Mouse (Mus musculus) layer of hippocampus, postnatal 36 days (tissue): Measurements from ENCODE around the gene Hlcs. TPM values are rescaled to one million over a fixed set of nuclear protein-coding genes. Genes with fewer than 3 reads are reported as not detected.

ENCODE experiments used
- DNase-seq, 2 experiments: peaks; one replicate each; pipeline ENCODE4 v3.0.0; 2022
- total RNA-seq, 2 experiments: library from RNA; stranded (reverse); gene quantifications; 2 replicates each; pipeline ENCODE4 v1.2.3; 2021

Gene Hlcs
- total RNA-seq, 2 experiments from 2014 or later, result 12.8 to 13.0 TPM

DNA sequence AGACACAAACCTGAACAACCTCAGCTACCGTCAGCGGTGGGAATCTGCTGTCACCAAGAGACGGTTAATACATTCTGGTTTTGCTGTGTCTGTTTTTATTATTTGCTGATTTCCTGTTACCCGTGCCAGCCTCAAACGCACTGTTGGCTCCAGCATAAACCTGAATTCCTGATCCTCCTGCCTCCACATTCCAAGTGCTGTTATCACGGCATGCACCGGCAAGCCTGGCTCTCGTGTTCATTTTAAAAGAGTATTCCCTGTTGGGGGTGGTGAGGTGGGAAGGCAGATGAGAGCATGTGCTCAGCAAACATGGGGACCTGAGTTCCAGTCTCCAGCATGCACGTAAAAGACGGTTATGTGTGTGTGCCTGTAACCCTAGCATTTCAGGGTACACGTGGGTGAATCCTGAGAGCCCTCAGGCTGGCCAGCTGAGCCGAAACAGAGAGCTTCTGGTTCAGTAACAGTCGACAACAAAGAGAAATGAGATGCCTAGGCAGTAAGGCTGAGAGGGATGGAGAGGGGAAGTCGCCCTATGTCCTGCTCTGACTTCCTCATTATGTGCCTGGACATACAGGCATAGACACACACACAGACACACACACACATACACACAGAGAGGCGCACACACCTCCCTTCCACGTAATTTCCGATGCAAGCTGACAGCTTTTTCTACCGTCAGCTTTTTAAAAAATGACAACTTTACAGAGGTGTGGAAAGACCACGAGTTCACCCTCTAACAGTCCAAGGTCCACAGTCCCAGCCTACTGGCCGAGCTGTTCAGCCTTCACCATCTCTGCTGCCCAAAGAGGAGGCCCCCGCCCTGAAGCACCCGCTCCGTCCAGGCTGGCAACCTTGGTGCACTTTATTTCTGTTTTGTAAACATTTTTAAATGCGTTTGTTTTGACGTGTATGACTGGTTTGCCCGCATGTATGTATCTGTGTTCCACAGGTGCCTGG is 107.6 kb downstream of the Hlcs start:
- DNase-seq, result no peak

DNA sequence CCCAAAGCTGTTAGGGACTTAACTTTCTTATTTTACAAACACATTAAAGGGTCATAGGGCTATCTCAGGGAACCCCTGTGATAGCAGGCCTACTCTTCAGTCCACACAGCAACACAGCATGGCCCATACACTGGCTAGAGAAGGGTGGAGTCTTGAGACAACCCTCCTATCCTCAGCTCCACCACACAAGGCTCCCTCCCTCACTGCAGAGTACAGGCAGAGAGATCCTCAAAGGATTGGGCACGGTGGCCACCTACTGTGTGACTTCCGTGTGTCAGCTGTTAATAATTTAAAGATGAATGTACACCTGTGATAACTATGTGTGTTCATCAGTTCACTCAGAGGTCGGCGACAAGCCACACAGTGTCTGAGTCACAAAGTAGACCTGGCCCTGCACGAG is 112.0 kb downstream of the Hlcs start:
- no peak for DNase-seq

DNA sequence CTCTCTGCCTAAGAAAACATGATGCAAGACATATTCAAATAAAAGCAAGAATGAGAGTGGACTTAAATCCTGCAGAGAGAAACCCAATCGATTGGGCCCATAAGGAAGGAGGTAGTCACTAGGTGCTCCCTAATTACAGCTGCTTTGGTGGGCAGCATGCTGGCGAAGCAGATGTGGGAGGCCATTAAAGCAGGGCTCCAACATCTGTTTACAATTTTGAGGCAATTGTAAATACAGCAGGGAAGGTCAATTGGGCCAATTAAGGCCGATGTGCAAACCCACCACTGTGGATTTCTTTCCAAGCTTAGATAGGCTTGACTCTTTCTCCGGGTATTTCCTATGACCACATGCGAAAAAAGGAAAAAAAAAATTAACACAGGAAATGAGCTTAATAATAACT is 117.5 kb downstream of the Hlcs start:
- no peak for DNase-seq

DNA sequence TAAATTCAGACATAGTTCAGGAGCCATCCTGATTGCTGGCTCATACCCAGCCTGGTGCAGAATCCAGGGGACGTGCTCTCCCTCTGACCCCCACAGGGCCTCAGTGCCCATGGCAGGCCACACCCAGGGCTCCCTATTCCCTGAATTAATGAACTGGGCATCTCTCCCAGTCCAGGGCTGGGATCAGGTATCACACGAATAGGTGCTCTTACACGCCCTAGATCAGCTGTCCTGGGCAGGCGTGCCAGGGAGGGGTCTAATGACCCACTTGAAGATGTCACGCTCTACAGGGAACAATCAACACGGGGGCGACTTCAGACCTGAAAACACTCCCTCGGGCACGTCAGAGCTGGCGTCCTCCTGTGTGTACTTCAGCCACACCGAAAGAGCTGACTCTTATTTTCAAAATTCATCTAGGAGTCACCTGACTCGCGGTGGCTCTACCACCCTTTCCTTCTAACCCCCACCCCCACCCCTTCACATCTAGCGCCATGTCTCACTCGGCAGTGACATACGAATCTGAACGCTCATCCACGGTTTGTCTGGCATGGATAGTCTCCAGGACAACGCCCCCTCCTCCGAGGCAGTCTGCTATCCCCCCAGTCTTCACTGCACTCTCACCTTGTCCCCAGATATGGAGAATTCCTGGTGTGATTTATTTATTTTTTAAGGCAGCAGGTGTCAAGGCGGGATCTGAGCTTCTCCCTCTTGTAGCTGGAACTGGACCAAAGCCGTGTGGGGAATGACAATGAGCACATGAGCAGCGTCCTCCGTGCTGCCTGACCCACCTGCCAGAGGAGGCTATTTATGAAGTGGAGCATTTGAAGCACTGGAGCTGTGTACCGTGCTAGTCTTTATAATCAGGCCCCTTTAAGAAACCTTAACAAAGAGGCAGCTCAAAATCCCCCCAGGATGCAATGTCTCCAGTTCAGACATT is 121.7 kb downstream of the Hlcs start:
- DNase-seq, result no peak

DNA sequence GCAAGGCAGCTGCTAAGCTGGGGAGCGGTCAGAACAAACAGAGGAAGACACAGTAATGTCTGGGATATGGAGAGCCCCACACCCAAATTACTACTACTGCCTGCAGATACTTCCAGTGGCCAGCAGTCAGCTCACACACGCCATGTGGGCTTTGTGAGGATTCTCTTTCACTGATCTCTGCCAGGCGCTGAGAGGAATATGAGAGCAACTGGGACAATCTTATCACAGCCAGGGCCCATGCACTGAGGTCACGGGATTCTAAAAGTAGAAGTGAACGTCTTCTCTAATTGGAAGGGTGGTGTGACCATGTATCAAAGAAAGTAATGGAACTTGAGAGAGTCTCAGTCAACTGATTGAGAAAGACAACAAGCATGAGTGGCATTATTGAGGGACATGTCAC is 123.1 kb downstream of the Hlcs start:
- DNase-seq, result no peak

DNA sequence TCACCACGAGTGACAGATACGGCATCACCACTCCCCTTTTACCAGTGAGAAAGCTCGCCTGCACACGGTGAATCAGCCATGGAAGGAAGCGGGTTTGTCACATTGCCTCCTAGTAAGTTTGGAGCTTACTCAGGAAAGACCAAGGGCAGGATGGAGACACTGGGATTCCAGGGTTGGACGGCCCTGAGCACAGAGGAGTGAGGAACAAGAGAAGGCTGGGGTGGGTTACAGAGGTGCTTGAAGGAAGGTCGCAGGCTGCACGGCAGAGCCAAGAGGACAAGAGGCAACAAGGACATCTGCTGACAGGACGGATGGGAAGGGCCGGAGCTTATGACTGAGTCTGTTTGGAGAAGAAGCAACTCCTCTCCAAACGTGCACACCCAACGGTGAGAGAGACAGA is 126.8 kb downstream of the Hlcs start:
- no peak for DNase-seq

DNA sequence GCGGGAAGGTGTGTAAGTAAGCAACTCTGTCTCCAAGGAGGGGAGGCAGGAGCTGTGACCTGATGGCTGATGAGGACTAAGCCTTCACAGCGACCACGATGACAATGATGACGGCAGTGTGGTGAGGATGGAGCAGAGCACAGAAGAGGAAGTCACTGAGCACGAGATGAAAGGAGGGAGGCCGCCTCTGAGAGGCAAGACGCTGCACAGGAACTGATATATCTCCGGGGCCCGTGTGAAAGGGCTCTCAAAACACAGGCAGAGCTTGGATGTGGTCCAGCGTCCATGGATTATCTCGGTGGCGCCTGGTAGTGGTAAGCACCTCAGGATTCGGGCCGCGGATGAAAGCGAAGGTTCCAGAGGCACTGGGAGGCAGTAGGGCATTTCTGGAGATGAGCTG is 127.9 kb downstream of the Hlcs start:
- no peak for DNase-seq

DNA sequence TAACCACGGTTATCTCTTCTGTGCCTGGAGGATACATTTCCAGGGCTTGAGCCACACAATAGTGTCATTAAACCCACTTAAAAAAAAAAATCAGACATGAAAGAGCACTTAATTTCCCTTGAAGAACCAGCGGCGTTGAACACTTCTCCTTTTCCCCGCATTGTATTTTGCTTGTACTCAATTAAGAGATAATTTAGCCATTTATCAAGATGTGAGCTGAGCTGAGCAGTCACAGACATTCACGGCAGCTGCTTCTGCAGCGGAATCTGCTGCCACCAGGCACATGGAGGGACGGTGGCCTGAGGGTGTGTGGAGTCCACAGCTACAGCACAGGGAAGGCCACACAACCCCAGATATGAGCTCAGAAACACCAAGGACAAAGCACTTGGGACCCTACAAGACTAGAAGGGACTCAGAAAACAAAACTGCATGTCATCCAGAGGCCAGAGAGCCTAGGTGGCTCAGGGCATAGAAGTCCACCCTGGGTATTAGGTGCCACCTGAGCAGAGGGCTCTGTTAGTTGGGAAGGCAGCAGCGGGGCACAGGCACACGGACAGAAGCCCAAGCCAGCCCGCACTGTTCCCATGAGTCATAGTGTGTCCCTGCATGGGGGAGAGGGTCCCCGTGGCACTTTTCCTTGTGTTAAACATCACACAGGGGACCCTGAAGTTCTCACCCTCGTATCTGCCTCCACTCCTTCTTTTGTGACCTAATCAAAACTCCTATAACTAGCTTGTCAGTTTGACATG is 133.1 kb downstream of the Hlcs start:
- DNase-seq, result no peak

DNA sequence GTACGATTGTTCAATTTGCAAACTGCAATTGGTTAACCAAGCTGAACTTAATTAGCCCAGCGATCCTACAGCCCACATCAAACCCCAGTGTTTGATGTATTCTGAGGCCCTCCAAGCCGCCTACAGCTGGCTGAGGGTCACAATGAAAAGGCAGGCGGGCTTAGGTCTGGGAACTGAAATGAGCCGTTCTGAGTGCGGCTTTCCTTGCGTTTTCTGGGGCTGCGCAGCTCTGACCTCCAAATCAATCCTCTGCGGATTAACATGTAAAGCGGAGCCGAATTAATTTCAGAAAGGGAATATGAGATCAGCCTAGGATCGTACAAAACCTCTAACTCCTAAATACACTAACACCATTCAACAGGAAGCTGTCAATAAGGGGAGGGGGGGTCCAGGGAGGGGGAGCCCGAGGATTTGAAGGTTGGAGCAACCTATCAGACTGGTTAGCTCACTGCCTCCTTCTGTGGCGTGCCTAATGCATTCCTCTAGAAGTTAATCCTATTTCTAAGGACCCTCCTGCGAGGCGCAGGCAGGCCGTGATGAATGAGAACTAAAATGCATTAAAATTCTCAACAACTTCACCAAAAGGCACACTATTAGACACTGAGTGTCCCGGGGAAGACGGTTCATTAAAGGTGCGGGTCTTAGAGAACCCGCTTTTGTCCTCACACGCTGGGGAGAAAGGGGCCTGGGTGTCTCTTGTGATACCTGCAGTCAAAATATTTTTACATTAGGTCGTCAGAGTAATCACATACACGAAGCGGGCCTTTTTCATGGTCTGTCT is 133.8 kb downstream of the Hlcs start:
- no peak for DNase-seq

DNA sequence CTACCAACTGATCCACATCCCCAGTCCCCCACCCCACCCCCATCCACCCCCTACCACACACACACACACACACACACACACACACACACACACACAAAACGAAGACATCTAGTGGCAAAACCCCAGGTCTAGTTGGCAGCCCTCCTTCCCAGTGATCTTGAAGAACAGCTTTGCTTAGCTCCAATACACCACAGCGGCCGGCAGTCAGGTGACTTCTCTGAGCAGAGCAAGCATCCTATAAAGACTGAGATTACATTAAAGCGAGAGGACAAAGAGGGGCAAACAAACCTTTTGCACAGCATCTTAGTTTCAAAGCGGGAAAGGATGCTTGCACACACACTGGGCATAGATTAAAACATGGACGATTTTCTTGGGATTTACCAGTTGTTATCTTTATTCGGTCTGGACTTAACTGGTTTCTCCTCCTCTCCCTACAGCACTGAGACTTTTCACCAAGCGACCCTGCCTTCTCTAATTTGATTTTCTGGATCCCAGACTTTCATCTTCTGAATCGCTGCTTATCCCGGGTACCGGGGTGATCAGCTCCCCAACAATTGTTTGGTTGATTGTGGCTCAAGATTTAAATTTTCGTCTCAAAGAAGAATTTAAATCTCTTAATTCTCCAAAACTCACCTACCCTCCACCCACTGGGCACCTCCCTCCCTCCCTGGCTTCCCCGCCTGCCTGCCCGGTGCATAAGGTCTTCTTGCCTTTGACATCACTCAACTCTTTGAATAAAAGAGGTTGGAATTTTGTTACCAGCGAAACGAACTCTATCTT is 134.7 kb downstream of the Hlcs start:
- DNase-seq, result no peak

DNA sequence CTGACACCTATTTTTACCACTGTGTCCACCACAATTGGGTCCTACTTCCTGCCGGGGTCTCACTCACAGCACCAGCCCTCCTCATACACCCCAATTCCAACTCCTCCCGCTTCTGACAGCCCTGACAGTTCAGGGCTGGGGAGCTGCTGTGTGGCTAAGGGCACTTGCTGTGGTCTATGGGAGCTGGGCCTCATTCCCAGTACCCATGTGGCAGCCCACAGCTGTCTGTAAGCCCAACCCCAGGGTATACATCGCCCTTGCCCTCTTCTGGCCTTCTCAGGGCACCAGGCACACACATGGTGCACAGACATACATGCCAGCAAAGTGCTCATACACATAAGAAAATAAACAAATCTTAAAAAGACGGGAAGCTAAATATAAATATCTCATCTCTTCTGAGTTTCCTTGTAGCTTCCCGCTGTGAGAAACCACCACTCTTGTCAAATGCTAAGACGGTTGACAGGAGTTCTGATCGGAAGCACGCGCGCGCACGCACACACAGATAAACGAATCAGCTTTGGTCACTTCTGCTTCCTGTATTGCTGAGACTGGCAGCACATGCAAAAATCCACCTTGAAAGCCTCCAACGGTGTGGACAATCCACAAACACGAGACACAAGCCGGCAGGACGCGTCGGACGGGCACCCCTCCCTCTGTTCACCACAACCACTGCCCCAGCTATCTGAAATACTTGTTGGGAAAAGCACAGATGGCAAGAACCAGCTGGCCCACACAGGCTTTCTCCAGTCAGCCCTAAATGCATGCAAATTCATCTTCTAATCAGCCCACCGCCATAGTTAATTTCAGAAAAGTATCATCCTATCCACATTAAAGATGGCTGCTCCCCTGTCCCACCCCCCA is 136.1 kb downstream of the Hlcs start:
- peak in 1 of 2 experiments; percentile 20 for DNase-seq

DNA sequence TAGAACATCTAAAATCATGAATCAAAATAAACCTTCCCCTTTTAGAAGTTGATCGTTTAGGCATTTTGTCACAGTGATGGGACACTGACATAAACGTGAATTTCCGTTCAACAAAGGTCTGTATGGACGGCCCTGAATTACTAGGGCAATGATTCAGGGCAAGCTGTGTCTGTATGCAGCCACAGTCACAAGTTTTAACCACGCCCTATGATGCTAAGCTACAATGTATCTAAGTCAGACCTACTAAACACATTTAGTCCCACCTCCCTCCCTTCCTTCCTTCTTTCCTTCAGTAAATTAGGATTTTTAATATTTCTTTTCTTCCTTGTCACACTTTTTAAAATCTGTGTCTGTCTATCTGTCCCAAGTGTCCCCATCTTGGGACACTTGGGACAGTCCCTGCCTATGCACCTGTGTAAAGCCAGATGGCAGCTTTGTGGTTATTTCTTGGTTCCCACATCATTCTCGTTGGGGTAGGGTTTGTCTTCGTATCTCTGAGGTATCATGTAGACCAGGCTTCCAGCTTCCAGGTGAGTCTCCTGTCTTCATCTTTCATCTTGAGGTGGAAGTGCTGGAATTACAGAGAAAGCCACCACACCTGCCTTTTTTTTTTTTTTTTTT is 137.9 kb downstream of the Hlcs start:
- no peak for DNase-seq

DNA sequence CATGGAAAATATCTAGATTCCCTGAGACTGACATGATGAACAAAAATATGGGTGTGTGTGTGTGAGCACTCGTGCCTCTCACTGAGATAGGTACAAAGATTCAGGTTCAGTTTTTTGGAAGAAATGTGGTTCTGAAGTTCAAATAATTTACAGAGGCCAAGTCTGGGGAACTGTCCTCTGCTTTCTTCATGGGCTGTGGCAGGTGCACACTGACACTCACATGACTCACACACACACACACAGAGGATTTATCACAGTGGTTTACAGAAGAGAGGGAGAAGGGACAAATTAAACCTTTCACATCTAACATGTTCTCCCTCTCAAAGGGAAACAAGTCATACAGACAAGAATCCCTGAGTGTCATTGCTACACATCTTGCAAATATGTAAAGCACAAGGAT is 140.0 kb downstream of the Hlcs start:
- no peak for DNase-seq

DNA sequence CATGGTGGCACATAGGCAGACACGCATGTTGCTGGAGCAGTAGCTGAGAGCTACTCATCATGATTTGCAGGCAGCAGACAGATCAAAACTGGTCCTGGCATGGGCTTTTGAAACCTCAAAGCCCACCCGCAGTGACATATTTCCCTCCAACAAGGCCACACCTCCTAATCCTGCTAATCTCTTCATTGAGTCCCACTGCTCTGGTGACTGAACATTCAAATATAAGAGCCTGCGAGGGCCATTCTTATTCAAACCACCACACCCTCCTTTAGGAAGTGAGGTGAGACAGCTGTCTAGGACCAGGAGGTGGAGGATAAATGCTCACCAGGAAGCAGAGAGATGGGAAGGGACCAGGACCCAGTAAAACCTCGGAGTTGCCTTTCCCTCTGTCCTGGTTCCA is 143.2 kb downstream of the Hlcs start:
- DNase-seq, result no peak

DNA sequence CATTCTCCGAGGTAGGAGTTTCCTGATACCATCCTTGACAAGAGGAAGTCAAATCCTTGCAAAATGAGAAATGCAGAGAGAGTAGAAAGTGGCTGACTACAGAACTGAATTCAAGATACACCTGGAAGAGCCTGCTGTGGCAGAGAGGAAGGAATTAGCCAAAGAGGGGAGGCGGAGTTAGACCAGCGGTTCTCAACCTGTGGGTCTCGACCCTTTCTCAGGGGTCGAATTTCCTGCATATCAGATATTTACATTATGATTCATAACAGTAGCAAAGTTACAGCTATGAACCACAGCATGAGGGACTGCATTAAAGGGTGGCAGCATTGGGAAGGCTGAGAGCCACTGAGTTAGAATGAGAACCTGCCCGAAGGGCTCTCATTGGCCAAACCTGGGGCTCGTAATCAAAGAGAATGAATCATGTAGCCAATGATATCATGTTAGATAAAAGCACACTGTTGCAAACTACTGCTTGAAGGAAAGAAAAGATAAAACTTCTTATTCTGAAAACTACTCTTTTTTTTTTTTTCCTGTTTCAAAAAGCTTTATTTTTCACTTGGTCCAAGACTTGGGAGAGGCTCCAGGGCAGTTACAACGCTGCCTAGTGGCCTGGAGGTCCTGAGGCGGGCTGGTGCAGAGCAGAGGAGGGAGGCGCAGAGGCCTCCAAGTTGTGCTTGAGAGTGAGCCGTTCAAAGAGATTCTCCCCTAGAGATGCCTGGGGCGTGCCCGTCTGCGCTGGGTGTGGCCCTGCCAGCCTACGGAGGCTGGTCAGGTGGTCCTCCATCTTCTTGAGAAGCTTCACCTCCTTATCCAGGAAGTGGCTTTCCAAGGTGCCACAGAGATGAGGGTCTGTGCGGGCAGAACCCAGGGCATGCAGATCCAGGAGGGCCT is 144.5 kb downstream of the Hlcs start:
- no peak for DNase-seq

DNA sequence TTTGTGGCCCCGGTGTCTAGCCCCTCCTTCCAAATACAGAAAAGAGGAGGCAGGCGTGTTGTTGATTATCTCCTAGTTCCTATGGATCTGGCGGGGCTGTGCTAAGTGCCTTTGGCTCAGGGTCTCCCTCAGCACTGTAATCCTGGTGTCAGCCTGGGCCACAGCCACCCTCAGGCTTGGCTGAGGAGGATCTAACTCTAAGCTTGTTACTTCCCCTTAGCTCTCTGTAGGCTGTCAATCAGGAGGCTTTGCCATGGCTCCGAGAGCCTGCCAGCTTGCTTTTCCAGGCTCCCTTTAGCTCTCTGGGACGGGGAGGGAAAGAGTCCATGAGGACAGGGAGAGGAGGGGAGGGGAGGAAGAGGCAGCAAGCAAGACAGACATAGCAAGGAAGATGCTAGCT is 148.4 kb downstream of the Hlcs start:
- no peak for DNase-seq

DNA sequence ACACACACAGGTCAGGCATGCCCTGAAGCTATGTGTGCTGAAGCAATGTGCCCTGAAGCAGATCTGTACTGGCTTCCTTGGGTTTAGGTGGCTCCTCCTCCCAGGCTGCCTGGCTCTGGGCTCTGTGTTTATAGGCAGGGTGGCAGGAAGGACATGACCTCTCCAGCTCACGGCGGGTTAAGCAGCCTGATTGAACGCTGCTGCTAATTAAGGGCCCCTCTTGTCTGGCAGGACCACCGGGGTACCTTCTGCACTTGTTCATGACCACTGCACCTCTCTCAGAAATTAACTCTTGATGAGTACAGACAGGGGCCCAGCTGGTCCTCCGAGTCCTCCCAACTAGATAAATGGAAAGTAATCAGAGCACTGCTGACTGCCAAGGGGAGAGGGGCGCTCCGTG is 149.1 kb downstream of the Hlcs start:
- no peak for DNase-seq

DNA sequence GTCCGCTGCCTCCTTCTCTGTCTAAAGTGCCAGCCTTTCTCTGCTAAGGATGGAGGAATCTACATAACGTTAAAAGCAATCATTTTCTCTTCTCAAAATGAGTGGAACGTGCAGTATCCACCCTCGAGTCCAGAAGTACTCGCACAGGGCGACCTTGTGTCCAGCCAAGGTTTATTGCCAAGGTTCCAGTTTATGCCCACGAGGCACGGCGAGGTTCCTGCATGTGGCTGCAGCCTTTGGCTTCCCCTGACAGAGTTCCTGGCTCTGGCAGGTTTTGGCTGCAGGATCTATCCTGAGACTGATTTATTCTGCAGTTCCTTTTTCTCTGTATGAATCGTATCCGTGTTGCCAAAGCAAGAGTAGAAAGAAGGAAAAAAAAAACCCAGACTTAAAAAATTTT is 150.3 kb downstream of the Hlcs start:
- DNase-seq, result no peak
